Mouse (Mus musculus) testis, adult 2 months (tissue): Measurements from ENCODE around the gene Fhit.

Source experiments
- CTCF ChIP-seq: fragments of 200-500 bp; IDR thresholded peaks from 2 replicates; pipeline ENCODE4 v1.5.1; 2012; ENCODE audit warnings: low read depth, mild to moderate bottlenecking, inconsistent platforms, low read length, moderate library complexity; ENCODE audit not compliant: control insufficient read depth, insufficient read depth, insufficient replicate concordance
- POLR2A ChIP-seq: fragments of 200-500 bp; IDR thresholded peaks from 2 replicates; pipeline ENCODE4 v1.6.1; 2012; ENCODE audit warnings: low read depth, mild to moderate bottlenecking, inconsistent platforms, low read length, moderate library complexity; ENCODE audit not compliant: control insufficient read depth

DNA sequence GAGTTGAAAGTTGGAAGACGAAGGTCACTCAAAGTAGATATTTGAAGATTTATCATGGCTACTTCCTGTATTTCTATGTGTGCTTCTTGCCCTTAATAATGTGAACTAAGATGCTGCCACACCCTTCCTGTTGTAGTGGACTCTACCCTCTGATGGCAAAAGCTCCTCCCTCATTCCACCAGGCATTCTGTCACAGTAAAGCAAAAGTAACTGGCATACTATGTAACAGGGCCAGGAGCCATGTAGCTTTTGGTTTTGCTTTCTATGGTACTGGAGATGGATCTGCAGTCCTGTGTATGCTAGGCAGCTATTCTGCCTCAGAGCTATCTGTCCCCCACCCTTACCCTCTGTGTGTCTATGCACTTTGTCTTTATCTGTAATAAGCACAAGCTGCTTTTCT is 220.2 kb downstream of the Fhit start:
- TF ChIP-seq CTCF (no peak), POLR2A (no peak)
